Mouse (Mus musculus) erythroblast, embryonic 14.5 days (primary cell): Measurements from ENCODE around the gene Fcamr. TPM values are rescaled to one million over a fixed set of nuclear protein-coding genes. Genes with fewer than 3 reads are reported as not detected.

Experiments used
- H3K27me3 ChIP-seq: 2 replicates; pipeline ENCODE4 v1.6.1; 2012; ENCODE audit warnings: inconsistent platforms; ENCODE audit not compliant: control insufficient read depth
- H3K36me3 ChIP-seq: 2 replicates; pipeline ENCODE4 v1.6.1; 2012; ENCODE audit warnings: mild to moderate bottlenecking, inconsistent platforms; ENCODE audit not compliant: control insufficient read depth
- H3K4me1 ChIP-seq: 2 replicates; pipeline ENCODE4 v1.6.1; 2012; ENCODE audit warnings: inconsistent platforms; ENCODE audit not compliant: control insufficient read depth
- H3K4me3 ChIP-seq: replicated peaks from 2 replicates; pipeline ENCODE3; 2012; ENCODE audit warnings: moderate library complexity, mild to moderate bottlenecking, inconsistent platforms
- H3K9me3 ChIP-seq: 2 replicates; pipeline ENCODE4 v1.6.1; 2012; ENCODE audit warnings: low read length, inconsistent platforms, mixed read lengths; ENCODE audit not compliant: control insufficient read depth
- GATA1 ChIP-seq: IDR thresholded peaks from 2 replicates; pipeline ENCODE4 v1.6.1; 2012; ENCODE audit warnings: low read length, inconsistent platforms, mixed read lengths
- TAL1 ChIP-seq: IDR thresholded peaks from 3 replicates; pipeline ENCODE4 v1.6.1; 2012; ENCODE audit warnings: low read length, inconsistent platforms, mixed read lengths
- polyA plus RNA-seq: library from polyadenylated mRNA; stranded (reverse); fragments of >175 nt; gene quantifications from 2 replicates; pipeline ENCODE4 v1.2.3, GENCODE M21; 2012

Gene Fcamr
- polyA plus RNA-seq, 1 experiment: not detected

DNA sequence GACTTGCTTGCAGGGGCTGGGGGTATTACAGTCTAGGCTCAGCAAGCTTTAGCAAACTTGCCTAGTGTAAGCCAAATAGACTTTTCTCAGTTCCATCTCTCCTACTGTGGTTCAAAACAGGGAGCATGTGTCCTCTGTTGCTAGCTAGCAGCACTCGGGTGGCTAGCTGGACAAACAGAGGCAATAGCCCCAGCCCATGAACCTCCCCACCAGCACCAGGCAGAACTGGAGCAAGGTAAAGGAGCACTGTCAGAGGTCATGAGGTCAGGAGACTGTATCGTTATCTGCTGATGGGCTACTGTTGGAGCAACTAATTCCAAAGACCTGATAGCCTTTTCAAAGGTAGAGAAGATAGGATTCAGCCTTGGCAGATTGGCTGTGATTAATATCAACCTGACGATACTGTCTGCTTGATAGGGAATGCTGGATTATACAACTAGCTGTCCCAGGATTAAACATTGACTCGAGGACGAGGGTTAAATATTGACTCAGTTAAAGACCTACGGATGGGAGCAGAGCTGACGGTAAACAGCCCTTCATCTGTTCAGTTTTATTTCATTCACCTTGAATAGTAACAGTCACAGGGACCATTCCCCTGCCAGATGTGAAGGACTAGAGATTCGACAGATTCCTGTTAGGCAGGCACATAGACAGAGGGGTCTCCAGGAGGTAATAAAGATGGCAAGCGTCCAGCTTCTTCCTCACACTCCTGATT is 21.4 kb downstream of the Fcamr start:
- Histone ChIP-seq H3K4me1 (no peaks in the 10 kb centered on the region), H3K36me3 (no peaks in the 10 kb centered on the region), H3K4me3 (no peak overlapping the region), H3K27me3 (no peaks in the 10 kb centered on the region), H3K9me3 (no peaks in the 10 kb centered on the region)
- TF ChIP-seq GATA1: no peak
- TF ChIP-seq TAL1: no peak

DNA sequence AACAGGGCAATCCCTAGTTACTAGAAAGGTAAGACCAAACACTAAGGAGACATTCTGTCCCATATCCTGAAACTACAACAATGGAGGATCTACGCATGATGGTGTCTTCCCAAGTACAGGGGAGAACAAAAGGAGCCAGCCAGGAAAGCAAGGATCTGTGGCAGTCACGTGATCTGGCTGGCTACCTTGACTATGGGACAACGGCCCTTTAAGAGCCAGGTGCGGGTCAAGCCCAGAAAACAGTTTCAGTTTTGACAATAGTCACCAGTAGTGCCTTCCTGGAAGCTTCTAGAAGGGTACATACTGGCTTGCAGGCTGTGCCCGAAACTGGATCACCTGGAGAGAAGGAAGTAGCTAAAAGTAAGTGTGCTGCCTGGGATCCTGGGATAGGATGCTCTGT is 25.7 kb downstream of the Fcamr start, which contains the start of gene Pigr:
Pigr (plus strand) TSS at position 237 of the 400 bp plus-strand sequence.
- peaks cover 2% of the 10 kb centered on the region for H3K4me1 ChIP-seq
- H3K27me3 ChIP-seq: no peaks in the 10 kb centered on the region
- no peaks in the 10 kb centered on the region for H3K9me3 ChIP-seq
- TF ChIP-seq GATA1 (no peak), TAL1 (no peak)
- H3K4me3 ChIP-seq: no peak within 1 kb of the TSS
- no peaks in the 10 kb centered on the region for H3K36me3 ChIP-seq

DNA sequence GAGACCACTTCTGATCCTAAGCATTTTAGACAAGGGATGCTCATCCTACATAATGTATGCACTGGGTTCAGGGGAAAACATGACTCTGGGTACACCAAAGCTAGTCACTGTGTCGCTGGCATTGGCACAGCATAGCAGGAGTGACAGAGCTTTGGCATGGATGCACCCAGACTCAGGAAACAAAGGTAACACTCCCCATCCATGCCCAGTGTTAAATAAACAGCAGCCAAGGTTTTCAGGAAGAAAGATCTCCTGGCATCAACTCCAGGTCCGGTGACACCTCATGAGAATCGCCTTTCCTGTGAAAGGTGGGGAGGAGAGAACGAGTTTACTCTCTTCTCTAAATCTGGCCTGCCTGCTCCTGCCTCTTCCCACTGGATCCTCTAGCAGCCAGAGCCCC is 28.0 kb downstream of the Fcamr start:
- no peaks in the 10 kb centered on the region for H3K36me3 ChIP-seq
- H3K27me3 ChIP-seq: no peaks in the 10 kb centered on the region
- no peak overlapping the region for H3K4me3 ChIP-seq
- H3K4me1 ChIP-seq: peaks cover 2% of the 10 kb centered on the region
- no peaks in the 10 kb centered on the region for H3K9me3 ChIP-seq
- TF ChIP-seq TAL1 (no peak), GATA1 (no peak)

DNA sequence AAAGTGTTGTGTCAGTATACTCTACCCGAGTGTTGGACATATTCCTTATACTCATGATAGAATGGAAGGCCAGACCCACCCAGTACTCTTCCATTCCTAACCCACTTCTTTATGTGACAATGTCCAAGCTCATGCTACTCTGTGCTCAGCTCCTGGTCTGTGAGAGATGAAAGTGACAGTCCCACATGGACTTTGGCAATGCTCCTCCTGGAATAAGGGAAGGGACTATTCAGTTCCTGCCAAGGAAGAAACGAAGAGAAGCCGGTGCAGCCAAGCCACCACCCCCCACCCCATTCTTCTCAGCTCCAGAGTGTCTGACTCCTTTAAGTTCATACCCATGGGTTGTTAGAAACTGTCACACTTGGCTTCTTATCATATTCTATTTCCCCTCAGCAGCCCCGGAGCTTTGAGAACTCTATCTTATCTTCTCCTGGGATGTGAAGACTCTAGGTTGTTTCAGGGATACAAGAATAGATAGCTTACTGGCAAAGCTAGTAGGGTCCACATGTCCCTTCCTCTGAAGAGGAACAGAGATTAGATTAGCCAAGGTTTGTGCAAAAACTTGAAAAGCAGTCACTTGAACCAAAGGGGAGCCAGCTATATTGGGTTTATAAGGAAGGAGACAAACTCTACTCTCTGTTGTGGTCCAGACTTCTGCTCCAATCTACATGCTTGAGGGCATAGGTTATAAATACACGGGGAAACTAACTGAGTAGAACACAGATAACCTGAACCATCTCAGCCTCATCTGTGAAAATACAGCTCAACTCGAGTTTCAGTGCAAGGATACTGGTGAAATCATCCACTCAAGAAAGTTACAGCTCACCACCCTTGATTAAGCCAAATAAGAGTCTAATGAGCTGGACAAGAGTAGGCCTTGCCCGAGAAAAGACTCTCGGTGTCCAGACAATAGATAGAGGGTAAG is 29.5 kb downstream of the Fcamr start:
- Histone ChIP-seq H3K27me3 (no peaks in the 10 kb centered on the region), H3K4me3 (no peak overlapping the region), H3K4me1 (peaks cover 2% of the 10 kb centered on the region), H3K9me3 (no peaks in the 10 kb centered on the region), H3K36me3 (no peaks in the 10 kb centered on the region)
- no peak for TF ChIP-seq GATA1
- TF ChIP-seq TAL1: no peak

DNA sequence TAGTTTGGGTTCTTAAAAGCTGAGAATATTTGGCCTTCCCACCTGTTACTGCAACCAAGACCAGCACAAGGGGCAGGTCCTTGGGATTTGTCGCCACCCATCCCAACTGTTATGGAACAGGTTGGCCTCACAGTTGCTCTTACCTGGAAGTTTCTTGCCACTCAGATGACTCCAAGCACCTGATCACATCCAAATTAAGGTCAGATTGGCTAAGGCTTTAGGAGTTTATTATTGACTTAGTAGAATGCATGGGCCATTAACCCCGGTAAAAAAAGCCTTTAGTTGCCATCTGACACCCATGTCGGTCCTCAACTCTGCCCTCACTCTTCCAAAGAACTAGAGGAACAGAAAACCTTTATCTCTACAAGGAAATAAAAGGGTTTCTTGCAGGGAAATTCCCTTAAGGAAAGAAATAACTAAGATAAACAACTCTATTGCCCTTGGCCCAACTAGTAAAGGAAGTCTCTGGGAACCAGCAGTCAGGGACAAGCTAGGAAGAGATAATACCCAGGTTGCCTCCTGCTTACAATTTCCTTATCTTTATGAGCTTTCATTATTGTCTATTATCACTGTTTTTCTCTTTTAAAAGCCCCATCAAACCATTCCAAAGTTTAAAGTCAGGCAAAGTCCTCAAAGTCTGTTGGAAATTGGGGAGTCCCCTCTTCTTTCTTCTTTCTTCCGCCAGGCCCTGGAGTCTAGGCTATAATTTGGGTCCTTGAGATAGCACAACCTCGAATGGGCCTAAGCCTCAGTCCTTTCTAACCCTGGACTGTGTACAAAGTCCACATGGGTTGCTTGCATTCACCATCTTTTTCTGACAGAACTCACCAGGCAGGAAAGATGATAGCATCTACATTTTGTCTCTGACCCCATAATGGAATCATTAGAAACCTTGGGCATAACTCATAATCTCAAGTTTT is 31.8 kb downstream of the Fcamr start:
- no peak overlapping the region for H3K4me3 ChIP-seq
- H3K9me3 ChIP-seq: no peaks in the 10 kb centered on the region
- no peak for TF ChIP-seq TAL1
- TF ChIP-seq GATA1: no peak
- H3K27me3 ChIP-seq: no peaks in the 10 kb centered on the region
- no peaks in the 10 kb centered on the region for H3K36me3 ChIP-seq
- H3K4me1 ChIP-seq: peaks cover 2% of the 10 kb centered on the region

DNA sequence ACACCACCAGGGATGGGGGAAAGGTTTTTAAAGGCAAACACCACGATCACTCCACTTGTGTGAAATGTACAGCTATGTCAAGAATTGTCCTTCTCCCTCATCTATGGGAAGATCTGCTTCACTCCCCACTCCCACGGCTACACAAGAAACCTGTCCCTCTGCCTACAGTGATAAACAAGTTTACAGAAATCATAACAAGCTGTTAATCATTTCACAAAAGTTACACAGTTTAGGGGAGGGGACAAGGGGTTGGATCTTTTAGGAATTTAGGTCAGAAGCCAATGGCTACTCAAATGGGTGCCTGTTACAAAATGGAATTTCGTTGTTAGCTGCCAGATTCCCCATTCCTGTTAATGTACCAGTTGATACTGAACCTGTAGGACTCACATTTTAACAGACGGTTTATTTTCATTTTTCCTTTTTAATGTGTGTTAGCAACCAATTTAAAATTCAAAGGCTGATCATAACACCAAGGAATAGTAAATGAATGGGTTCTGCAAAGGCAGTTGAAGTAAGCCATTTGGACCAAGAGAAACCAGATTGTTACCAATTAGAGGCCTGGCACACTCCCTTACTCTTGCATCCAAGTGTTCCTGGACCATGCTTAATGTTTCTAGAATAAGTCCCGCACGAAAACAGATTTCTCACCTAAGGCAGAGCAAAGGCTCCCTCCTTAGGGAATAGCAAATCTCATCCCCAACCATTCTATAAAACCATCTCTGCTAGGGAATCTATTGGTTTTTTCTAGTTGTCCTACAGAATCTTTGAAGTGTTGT is 34.6 kb downstream of the Fcamr start:
- Histone ChIP-seq H3K4me3 (no peak overlapping the region), H3K27me3 (no peaks in the 10 kb centered on the region), H3K9me3 (no peaks in the 10 kb centered on the region), H3K36me3 (no peaks in the 10 kb centered on the region), H3K4me1 (no peaks in the 10 kb centered on the region)
- TF ChIP-seq TAL1: no peak
- TF ChIP-seq GATA1: no peak

DNA sequence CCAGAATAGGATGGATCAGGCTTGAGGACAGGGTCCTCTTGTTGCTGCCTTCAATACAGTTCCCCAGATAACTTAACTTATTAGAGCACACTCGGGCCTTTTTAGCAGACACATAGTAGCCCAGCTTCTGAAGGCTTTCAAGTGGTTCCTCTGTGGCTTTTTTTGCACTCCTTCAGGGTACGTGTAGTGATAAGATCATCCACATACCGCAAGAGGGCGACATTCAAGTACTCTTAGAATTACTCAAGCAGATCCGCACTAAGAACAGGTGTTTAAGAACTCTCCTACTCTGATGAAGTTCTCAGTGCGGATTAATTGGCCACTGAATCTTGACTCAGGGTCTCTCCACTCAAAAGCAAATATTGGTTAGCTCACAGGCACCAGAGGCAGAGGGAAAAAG is 37.6 kb downstream of the Fcamr start:
- Histone ChIP-seq H3K27me3 (no peaks in the 10 kb centered on the region), H3K9me3 (no peaks in the 10 kb centered on the region), H3K4me3 (no peak overlapping the region), H3K36me3 (no peaks in the 10 kb centered on the region), H3K4me1 (no peaks in the 10 kb centered on the region)
- no peak for TF ChIP-seq GATA1
- TF ChIP-seq TAL1: no peak
